Mouse (Mus musculus) kidney, adult 2 months (tissue): Measurements from ENCODE around the gene Tll2.

ENCODE experiments used
- CTCF ChIP-seq: fragments of 200-500 bp; conservative IDR thresholded peaks from 2 replicates; pipeline ENCODE4 v1.5.1; 2011; ENCODE audit warnings: low read depth, mild to moderate bottlenecking, control low read depth, low read length, moderate library complexity, mixed read lengths; ENCODE audit not compliant: insufficient read depth, insufficient read length
- POLR2A ChIP-seq: fragments of 200-500 bp; IDR thresholded peaks from one replicate; pipeline ENCODE4 v1.6.1; 2011; ENCODE audit warnings: low read depth, low read length, control low read depth

- TF ChIP-seq POLR2A (no peak), CTCF (no peak)
These were observed 154.4 kb downstream of the Tll2 start for GRCm38 (mm10) chr19:41052247-41052646.
